ENCODE assay signal across 8 mouse cellular contexts in genomic region chrX:134808755-134809224, GRCm38 (mm10). TPM values are rescaled to one million over a fixed set of nuclear protein-coding genes. Genes with fewer than 3 reads are reported as not detected.
DNase-seq lines count a peak whose midpoint lies in the region; ATAC-seq lines count a peak whose summit lies in the region.

Armcx2 (minus strand) TSS chrX:134809221.

- no peaks in the 10 kb centered on the region for H3K4me1 ChIP-seq in limb, embryonic 11.5 days (ENCODE audit: control insufficient read depth, insufficient read depth, low read length)
- H3K4me1 ChIP-seq in midbrain, embryonic 12.5 days: no peaks in the 10 kb centered on the region

- peaks cover 14% of the 10 kb centered on the region; the same call in 1 of the 2 replicates for H3K27me3 ChIP-seq in limb, embryonic 11.5 days (ENCODE audit: control insufficient read depth, insufficient read depth, low read length)
- peaks cover 37% of the 10 kb centered on the region for H3K27me3 ChIP-seq in midbrain, embryonic 12.5 days

- peak within 1 kb of the TSS; percentile 55 for H3K4me3 ChIP-seq in limb, embryonic 11.5 days (ENCODE audit: low read depth, low read length)
- peak within 1 kb of the TSS; percentile 63 for H3K4me3 ChIP-seq in midbrain, embryonic 12.5 days

- H3K9ac ChIP-seq in limb, embryonic 11.5 days (ENCODE audit: low read length): peak within 1 kb of the TSS; percentile 69
- H3K9ac ChIP-seq in midbrain, embryonic 12.5 days (replicated peaks): peak within 1 kb of the TSS; percentile 73

- peak; percentile 29 for DNase-seq in A20 (ENCODE audit: low read depth, low spot score)
- peak; percentile 57 to 70 for DNase-seq in adrenal gland, adult (ENCODE audit: inconsistent age in 2 of 2, low spot score in 1 of 2)
- DNase-seq in embryo, embryonic 11 days: peak; percentile 85
- peak; percentile 51 to 62 for DNase-seq in heart, adult 18-20 months
- peak; percentile 15 for DNase-seq in kidney, adult 11 months
- DNase-seq in limb, embryonic 11.5 days (ENCODE audit: low spot score): peak; percentile 71
- DNase-seq in spleen, postnatal 36 days (ENCODE audit: low spot score in 2 of 2): peak; percentile 40 to 54

- 0 out of 2 replicates have a peak within 1 kb of the TSS, but pooled peaks have one; percentile 30 for H3K27ac ChIP-seq in limb, embryonic 11.5 days (replicated peaks; ENCODE audit: low read depth, low read length)
- peak within 1 kb of the TSS; percentile 84 for H3K27ac ChIP-seq in midbrain, embryonic 12.5 days (replicated peaks)

- ATAC-seq in limb, embryonic 11.5 days (ENCODE audit: insufficient number of reproducible peaks, low FRiP score, low TSS enrichment, low read depth): peak; percentile 95
- ATAC-seq in midbrain, embryonic 12.5 days (ENCODE audit: low FRiP score, low read depth): peak; percentile 93

- no peaks in the 10 kb centered on the region for H3K9me3 ChIP-seq in limb, embryonic 11.5 days (ENCODE audit: control insufficient read depth, low read length)
- no peaks in the 10 kb centered on the region for H3K9me3 ChIP-seq in midbrain, embryonic 12.5 days

- no peaks in the 10 kb centered on the region; the same call in 1 of the 2 replicates for H3K36me3 ChIP-seq in limb, embryonic 11.5 days (ENCODE audit: control insufficient read depth, insufficient read depth, low read length)
- peaks cover 17% of the 10 kb centered on the region for H3K36me3 ChIP-seq in midbrain, embryonic 12.5 days

- H3K4me2 ChIP-seq in limb, embryonic 11.5 days (ENCODE audit: low read depth, severe bottlenecking): peak within 1 kb of the TSS; percentile 50
- H3K4me2 ChIP-seq in midbrain, embryonic 12.5 days (replicated peaks): peak within 1 kb of the TSS; percentile 56

- WGBS in limb, embryonic 11.5 days: 18% methylated on average over 16 of the region's 16 CpGs
- WGBS in midbrain, embryonic 12.5 days: 21% methylated on average over 16 of the region's 16 CpGs

RNA-seq across cellular contexts. Expression of gene Armcx2, which starts in this region (rescaled TPM):
- total RNA-seq in heart, adult 18-20 months (2021): 1 to 10 TPM; 6.4 to 6.7 TPM
- 81.1 and 85.9 TPM in 2 replicates for polyA plus RNA-seq in limb, embryonic 11.5 days (2014; fragmentation: Nextera tagmentation; extraction: Ambion mirVana)
- polyA plus RNA-seq in midbrain, embryonic 12.5 days (2016; fragmentation: Nextera tagmentation; extraction: Ambion mirVana): 85.0 and 89.8 TPM in 2 replicates

Comparison
In these comparisons a context has a peak if more than half of its experiments do, and no peak if none do; other contexts are left out.
1. Peak in every context shown above with its lines: DNase-seq, ATAC-seq, H3K4me3 ChIP-seq and H3K27ac ChIP-seq.
2. DNase-seq: peak in every context shown above with its lines; median percentile 85 in embryo, embryonic 11 days; 71 in limb, embryonic 11.5 days; 64 in adrenal gland, adult; 56 in heart, adult 18-20 months; 47 in spleen, postnatal 36 days; 29 in A20; 15 in kidney, adult 11 months.